Mouse (Mus musculus) right cerebral cortex, postnatal 4 days (tissue): ENCODE data around the gene Cpne9.

Source experiments
- DNase-seq: peaks from one replicate; pipeline ENCODE4 v3.0.0-alpha.2; 2022

The Cpne9 gene

DNA sequence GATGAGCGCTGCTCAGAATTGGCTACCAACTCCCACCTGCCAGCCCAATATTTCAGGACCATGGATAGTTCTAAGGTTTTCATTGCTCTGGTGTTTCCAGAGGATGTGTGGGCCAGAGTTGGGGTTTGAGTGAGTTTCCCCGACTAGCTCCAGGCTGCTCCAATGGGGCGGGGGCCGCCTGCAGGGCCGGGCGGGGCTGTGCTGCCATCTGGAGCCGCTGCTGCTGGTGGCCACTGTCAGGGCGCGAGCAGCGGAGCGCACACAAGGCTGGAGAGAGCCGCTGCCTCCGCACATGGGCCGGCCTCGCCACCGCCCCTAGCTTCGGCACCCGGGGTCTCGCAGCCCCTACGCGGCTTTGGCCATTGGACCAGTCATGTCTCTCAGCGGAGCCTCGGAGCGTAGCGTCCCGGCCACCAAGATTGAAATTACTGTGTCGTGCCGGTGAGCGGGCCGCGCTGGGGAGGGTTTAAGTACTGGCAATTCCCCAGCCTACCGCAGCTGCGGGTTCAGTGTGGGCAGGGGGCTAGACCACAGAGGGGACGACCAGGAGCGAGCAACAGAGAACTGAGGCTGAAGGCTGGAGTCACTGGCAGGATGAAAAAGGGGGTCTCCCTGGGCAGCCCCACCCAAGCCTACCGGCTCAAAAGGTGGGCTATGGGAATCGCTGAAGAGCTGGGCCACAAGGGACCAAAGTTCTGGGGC is at the start of gene Cpne9:
Gene Cpne9, plus strand, starts transcription at position 207 of the 702 bp plus-strand sequence.
- DNase-seq, result peak; percentile 34

DNA sequence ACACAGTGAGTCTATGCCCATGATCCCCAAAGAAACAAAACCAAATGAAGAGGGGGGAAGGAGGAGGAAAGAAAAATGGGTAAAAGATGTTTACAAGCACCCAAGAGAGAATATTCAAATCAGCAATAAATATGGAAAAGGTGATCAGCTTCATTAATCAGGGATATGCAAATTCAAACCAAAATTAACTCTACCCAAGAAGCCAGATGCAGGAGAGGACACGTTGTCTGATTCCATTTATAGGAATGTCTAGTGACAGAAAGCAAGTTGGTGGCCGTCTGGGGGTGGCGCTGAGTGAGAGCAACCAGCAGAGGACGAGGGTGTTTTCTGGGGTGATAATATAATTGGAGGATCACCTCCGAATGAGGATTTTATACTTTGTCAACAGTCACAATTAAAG is 47.0 kb upstream of the Cpne9 start:
- no peak for DNase-seq

DNA sequence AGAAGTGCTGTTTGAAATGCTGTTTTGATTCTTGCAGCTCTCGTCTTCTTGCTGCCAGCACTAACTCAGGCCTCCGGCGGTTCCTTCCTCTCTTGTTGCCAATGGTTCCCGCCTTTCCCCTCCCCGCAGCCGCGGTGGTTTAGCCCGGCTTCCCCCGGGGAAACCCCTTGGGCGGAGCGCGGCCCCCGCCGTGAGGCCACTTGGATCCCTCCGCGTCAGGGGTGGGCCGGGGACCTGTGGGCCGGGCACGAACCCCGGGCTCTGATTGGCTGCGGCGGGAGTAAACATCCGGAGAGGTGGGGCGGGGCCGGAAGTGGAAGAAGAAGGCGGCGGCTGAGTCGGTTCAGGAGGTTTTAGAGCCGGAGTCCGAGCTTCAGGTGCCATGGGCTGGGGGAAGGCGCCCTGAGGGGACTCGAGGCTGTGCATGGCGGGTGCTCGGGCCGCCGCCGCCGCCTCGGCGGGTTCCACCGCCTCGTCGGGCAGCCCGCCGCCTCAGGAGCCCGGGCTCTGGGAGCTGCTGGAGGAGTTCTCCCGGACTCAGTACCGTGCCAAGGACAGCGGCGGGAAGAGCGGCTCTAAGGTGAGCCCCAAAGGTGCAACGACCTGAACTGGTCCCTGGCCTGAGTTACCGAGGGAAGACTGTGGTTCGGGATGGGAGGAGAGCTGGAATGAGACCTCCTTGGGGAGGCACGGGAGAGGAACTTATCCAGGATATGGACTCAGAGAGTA is 44.4 kb upstream of the Cpne9 start, which contains the start of gene Mtmr14:
Gene Mtmr14, plus strand, starts transcription at position 302 of the 729 bp plus-strand sequence.
- DNase-seq, result peak; percentile 99

DNA sequence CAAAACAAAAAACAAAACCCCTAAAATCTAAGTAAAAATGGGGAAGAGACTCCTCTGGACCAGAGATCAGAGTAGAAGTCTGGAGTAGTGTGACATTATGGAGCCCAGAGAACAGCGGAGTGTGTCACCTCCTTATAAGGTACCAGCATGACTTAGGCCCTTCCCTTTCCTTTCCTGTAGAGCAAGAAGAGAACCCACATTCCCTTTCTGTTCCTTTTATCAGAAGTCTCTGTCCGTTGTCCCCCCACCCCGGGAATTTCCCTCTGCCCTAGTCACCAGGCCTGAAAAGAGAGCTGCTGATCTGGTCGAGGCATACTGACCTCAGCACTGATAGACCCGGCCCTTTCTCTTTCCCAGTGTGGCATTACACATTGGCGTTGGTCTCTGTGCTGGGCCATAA is 43.7 kb upstream of the Cpne9 start:
- DNase-seq, result no peak

DNA sequence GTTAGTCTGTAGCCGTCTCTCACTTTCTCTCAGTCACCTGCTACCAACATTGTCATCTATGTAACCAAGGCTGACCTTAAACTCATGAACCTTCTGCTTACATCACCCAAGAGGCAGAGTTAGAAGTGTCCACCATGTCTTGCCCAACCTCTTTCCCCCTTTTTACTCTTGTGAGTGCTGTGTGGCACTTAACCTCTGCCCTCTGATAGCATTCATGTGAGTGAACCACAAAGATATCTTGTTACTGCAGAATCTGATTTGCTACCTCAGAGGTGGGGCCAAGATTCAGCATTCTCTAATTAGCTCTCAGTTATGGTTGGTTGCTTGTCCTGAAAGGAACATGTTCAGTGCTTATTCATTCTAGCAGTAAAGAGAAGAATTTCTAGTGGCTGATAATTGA is 39.4 kb upstream of the Cpne9 start:
- DNase-seq, result no peak

DNA sequence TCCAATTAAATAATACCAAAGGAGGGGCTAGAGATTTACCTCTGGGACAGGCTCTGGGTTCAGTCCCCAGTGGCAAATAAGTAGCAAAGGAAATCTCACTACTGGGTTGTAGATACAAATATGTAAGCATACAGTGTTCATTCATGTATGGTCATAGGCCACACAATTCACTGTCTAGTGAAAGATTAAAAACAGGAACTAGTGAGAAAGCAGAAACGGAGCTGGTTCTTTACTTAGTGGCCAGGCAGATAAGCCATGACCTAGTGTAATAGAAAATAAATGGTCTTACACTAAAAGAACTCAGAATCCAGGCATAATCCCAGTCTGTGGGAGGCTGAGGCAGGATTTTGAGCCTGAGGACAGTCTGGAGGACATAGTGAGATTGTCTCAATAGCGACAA is 36.5 kb upstream of the Cpne9 start:
- DNase-seq, result no peak

DNA sequence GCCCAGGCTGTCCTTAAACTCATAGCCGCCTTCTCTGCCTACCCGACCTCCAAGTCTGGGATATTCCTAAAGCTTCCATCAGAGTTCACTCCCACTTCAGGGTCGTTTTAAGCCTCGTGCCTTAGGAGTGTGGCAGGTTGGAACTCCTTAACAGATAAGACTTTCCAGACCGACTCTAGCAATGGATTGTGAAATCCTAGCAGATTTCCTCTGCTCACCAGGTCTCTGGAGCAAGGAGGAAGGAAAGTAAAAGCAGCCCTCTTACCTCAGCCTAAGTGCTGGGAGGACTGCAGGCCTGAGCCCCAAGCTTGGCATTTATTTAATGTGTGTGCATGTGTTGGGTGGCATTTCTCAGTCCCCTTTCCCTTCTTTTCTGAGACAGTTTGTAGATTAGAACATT is 31.3 kb upstream of the Cpne9 start:
- no peak for DNase-seq

DNA sequence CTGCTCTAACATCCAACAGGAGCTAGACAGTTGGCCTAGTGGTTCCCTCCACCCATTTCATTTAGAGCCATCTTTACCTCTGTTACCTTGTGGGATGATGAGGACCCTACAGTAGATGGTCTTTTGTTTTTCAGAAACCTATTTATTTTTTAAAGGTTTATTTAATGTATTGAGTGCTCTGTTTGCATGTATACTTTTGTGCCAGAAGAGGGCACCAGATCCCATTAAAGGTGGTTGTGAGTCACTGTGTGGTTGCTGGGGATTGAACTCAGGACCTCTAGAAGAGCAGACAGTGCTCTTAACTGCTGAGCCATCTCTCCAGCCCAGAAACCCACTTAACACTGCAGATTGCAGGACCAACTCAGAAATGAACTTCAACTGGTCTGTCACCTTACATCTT is 30.2 kb upstream of the Cpne9 start:
- no peak for DNase-seq

DNA sequence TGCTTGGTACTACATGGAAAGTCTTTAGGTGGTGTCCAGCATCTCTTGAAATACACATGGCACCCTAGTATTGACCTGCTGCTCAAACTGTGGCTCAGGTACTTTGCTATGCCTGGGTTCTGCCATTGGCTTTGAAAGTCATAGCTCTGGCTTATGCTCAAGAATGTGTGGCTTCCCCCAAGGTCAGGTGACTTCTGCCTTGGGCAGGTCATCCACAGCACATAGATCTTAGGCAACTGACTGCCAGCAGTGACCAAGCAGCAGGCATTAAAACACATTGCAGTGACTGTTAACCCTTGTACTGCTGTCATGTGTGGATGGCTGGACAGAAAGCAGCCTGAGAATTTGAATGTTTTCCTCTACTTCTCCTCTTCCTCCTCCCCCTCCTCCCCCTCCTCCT is 27.2 kb upstream of the Cpne9 start:
- DNase-seq, result no peak

DNA sequence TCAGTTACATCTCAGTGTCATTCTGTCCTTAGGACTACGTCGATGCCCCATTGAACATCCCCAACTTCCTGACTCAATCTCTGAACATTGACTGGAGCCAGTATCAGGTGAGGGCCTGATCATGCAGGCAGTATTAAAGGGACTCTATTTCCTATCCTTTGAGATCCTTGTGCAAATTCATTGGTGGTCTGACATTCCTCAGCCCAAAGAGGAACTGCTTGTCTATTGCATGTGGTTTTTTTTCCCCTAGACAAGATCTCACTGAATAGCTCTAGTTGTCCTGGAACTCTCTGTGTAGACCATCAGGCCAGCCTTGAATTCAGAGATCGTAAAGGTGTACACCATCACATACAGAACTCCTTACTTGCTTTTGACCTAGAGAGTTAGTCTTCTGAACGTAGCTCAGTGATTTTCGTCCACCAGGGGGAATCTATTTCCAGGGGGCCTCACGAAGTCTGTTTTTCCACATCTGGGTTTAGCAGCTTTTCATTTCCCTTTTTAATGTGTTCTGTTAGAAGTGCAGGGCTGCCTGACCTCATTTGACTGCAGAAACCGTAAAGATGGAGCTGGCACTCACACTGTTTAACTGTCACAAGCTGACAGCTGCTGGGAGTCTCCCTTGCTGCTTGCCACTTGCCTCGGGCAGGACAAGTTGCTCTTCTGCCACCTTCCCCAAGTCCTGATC is 20.8 kb upstream of the Cpne9 start:
- DNase-seq, result no peak

DNA sequence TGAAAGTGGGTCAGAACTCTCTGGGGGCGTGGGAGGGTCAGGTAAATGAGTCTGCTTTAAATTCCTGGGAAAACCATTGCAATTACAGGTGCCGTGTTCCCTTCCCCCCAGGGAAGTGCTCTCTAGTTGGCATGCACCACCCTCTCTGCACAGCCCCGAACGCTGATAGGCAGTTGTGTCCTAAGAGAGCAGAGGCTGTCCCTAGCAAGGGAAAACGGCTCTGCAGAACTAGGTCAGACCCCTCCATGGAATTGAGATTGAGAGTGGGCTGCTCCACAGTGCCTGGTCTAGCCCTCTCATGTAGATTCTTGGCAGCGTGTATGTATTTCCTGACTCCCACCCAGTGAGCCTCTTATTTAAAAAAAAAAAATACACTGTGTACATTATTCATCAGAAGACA is 18.6 kb upstream of the Cpne9 start:
- DNase-seq, result no peak

DNA sequence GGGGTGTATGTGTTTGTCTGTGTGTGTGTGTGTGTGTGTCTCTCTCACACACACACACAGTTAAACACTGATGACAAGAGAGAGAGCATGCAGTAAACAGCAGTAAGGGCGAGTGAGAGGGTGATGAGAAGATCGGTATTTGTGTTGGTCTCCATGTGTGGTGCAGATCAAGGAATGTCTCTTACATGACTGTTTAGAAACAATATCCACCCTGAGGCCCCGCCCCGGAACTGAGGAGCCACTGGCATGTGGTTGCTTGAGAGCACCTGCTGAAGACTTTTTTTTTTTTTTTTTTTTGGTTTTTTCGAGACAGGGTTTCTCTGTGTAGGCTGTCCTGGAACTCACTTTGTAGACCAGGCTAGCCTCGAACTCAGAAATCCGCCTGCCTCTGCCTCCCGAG is 17.7 kb upstream of the Cpne9 start:
- no peak for DNase-seq

DNA sequence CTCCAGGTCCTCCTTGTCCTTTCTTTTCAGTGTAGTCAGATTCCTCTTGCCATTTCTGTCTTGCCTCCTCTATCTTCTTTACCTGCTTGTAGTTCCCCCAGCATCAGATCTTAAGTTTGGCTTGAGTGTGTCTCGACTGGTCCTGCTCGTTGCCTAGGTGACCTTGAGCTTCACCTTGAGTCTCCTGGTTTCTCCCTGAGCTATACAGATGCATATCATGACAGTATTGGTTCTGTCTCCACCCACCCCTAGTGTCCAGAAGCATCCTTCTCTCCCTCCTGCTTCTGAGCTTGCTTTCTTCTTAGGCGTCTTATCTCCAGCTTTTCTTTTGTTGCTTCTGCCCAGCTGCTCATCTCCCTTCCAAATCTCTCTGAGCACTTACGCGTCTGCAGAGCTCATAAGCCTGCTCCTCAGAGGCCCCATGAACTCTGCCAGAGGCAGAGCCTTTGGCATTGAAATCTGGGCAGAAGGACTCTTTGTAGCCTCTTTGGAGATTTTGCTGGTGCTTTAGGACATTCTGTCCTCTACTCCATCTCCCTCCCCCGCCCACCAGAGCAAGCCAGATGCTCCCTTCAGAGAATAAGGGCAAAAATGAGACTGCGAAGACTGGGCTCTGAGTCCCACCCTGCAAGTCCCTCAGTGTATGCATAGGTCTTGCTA is 15.0 kb upstream of the Cpne9 start:
- no peak for DNase-seq

DNA sequence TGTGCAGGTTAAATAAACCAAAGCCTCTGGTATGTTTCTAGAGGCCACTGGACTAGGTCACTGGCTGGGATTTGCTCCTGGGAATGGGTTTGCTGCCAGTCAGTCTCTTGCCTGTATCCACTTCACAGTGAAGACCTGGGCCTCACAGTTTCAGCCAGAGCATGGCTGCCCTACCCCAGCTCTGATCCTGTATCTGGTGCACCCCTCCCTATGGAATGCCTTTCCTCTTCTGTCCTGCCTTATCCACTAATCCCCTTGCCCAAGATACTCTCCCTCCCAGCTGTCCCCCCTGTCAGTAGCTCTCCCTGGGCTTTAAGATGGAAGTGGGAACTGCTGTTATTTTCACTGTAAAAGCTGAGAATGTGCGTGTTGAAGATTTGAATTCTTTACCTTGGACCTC is 14.1 kb upstream of the Cpne9 start:
- DNase-seq, result no peak

DNA sequence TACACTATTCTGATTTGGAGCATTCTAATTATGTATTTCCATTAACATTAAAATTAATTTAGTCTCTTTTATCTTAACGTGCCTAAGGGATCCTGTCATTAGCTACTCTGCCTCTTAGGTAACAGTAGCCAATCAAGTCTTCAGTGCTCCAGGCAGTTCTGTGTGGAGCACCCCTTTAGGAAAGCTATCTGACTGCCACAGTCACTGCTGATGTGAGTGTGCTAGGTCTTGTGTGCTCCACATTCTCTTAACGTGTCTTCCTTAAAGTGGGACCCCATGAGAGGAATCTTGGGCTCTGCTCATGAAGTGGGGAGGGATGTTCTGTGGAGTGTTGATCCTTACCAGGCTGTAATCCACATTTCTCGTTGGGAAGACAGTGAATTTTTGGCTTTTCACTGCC is 9.7 kb upstream of the Cpne9 start:
- no peak for DNase-seq

DNA sequence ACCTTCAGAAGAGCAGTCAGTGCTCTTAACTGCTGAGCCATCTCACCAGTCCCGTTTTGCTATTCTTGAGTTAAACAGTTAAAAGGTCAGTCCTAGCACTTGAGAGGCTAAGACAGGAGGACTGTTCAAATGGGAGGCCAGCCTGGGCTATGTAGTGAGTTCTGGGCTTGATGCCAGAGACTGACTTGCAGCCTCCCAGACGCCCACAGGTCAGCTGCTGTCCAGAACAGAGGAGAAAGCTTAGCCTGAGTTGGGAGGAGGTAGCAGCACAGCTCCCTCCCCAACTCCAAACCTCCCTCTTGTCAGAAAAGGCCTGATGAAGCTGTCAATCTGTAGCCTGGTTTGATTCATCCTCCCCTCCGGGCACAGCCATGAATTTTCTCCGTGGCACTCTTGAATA is 5.3 kb upstream of the Cpne9 start:
- DNase-seq, result no peak

DNA sequence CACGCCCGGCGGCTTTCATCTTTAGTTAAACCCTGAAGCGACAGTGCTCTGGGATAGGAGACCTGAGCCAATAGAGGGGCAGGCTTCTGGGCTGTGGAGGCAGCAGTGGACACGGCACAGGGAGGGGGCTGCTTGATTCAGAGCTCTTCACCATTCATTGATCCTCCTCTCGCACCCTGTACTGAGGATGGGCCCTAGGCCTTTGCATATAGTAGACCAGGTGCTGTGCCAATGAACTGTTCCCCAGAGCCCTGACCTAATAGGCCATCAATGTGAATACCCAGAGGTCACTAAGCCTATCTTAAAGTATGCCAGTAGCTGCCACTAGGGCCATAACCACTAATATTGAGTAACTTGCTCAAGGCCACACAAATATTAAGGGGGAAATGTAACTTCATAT is 431 bp upstream of the Cpne9 start:
- no peak for DNase-seq

DNA sequence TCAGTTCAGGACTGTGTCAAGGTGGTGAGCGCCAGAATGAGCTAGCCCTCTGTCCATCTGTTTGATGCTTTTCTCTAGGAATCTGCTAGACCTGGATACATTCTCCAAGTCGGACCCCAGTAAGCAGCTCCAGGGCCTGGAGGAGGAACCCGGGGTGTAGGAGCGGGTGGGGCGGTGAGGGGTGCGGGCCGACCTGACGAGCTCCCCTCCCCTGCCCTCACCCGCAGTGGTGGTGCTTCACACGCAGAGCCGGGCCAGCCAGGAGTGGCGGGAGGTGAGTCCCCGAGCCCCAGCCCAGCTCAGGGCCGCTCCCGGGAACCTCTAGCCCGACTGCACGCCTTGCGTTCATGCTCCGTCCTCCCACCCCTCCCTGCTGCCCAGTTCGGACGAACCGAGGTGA is 862 bp downstream of the Cpne9 start:
- no peak for DNase-seq

DNA sequence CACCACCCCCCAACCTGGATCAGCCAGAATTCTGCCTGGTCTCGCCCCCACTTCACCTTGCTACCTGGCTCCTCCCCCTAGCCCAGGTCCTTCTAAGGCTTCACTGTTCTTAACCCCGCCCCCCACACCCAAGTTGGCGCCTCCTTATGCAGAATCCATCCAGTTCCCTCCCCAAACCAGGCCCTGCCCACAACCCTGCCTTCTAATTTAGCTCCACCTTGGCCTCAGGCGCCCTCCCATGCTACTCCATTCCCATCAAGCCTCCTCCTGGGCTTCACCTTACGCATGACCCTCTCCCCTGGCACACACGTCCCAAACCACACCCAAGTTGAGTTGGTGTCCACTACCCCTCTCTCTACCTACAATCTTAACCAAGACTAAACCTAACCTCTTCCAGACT is 1.4 kb downstream of the Cpne9 start:
- no peak for DNase-seq

DNA sequence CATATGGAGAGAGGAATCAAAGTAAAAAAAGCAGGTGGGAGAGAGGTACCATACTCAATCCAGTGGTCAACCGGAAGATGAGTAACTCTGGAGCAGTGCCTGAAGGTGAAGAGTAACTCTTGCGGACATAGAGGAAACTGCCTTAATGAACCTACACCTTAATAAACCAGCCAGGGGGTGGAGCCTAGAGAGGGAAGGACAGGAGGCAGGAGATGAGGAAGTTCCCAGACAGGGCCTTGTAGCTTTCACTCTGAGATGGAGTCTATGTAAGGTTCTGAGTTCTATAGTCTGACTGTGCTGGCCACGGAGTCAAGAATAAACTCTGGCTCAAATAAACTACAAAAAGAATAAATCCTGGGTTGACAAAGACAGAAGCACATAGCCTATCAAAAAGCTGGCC is 2.8 kb downstream of the Cpne9 start:
- no peak for DNase-seq

DNA sequence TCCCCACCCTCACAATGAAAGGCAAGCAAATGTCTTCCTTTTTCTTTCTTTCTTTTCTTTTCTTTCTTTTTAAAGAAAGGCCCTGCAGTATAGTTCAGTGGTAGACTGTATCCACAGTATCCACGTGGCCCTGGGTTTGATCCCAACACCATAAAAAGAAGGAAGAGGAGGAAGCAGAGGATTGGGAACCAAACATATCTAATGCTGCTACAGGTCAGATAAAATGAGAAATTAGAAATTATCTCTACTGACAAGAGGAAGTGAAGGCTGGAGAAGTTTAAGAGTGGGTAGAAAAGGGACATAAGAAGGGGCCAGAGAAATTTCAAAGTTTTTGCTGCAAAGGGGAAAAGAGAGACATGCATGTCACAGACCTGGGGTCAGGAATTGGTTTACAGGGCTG is 4.2 kb downstream of the Cpne9 start:
- no peak for DNase-seq

DNA sequence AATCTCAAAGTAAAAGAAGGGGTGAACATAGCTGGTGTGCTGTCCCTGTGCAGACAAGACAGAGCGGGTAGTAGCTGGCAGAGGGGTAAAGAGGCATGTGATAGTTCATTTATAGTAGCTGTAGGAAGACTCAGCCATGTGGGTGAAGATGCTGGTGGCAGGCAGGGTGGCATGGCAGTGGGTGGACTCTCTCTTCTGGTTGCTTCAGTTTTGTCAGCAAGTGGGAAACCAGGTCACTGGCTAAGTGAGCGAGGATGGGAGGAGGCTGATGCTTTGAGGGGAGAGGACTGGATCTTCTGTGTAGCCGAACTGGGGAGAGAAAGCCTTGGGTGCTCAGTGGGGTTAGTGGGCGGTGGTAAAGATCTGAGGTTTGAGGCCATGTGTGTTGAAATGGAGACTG is 5.1 kb downstream of the Cpne9 start:
- DNase-seq, result no peak

DNA sequence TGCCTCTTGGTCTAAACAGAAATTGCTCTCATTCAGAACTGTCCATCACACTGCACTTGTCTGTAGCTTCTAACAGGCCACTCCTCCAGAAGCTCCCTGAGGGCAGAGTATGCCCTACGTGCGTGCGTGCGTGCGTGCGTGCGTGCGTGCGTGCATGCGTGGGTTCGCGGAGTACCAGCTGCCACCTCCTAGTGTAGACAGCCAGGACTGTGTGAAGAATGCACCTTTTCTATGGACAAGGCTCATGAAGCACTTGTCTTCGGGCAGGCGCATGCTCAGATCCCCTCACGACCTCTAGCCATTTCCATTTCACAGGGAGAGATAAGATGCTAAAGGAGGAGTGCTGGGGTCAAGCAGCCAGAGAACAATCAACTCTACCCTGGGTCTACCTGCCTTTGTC is 7.2 kb downstream of the Cpne9 start:
- no peak for DNase-seq

DNA sequence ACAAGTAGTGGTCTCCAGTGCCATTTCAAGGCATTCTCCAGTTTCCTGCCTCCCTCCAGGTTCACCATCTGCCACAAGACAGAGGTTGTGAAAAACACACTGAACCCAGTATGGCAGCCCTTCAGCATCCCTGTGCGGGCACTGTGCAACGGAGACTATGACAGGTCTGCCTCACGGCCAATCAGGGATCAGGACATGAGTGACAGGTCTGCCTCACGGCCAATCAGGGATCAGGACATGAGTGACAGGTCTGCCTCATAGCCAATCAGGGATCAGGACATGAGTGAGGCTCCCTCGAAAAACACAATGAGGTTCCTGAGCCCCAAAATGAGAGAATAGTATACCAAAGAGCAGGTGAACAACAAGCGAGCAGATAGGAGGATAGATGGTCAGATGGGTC is 8.2 kb downstream of the Cpne9 start:
- DNase-seq, result no peak
